Mouse (Mus musculus): Measurements from ENCODE around the gene Hnf4a.

- TF ChIP-seq CTCF (IDR thresholded peaks at IDR 0.05; ENCODE audit: low read depth) (no peak), EP300 (optimal IDR thresholded peaks at IDR 0.05) (no peak)
Measured at GRCm38 (mm10) chr2:163471710-163472465, 34.7 kb upstream of the Hnf4a start.

Measured in stomach, postnatal 0 days (tissue).